Mouse (Mus musculus): ENCODE results near the gene Sh2d6. TPM values are rescaled to one million over a fixed set of nuclear protein-coding genes. Genes with fewer than 3 reads are reported as not detected.

Sh2d6 gene
- polyA plus RNA-seq (2017; shearing (Covaris generic)), result not detected

DNA sequence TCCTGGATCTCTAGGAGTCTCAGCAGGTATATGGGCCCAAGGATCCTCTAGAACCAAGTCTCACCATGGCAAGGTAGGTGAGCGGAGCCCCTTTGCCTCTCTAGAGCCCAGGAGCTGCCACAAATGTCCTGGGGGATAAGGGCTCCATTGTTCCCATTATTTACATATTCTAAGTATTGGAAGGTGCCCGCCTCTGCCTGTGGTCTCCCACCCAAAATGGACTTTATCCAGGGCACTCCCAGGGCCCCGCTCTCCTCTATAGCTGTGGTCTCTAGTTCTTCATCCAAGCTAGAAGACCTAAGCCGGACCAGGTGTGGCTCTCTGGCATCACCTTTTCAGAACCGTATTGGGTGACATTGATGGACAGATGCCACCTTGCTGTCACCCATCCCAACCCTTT lies at the start of gene Sh2d6:
Gene Sh2d6 (minus strand): TSS at position 101 of the 400 bp plus-strand sequence.

DNA sequence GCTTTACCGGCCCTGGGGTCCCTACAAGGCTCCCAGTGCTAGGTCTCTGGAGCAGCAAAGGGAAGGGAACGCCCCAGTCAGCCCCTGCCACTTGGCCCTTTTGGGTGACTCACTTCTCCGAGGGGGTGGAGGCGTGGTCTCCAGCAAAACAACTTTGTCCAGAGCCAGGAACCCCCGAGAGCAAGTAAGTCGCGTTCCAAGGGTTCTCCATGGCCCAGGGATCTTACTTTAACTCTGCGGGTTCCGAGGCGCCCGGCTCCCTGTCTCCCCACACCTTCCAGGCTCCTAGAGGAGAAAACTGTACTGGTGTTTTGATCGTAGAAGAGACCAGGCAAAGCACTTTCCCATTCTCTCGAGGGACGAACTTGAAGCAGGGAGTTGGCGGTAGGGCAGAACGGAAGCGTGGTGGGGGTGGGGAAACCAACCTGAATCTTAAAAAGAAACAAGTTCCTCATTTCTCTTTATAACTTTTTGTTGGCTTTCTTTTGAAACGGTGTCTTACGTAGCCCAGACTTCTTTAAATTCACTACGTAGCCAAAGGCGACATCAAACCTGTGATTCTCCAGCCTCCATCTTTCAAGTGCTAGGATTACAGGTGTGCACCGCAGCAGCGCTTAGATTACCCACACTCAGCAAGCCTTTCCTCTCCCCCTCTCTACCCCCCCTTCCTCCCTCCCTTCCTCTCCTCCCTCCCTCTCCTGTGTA lies 22.9 kb upstream of the Sh2d6 start, which contains the start of gene Capg:
Gene Capg (plus strand): TSS at position 109 of the 705 bp plus-strand sequence.

Other genes with a start within 250 kb of the Sh2d6 start
- not detected for gene Sftpb, start 217.1 kb downstream of the Sh2d6 start, polyA plus RNA-seq (2017; shearing (Covaris generic))
- 32.2 TPM for gene Usp39, start 176.5 kb downstream of the Sh2d6 start, polyA plus RNA-seq (2017; shearing (Covaris generic))
- 28.9 TPM for gene 0610030E20Rik, start 174.4 kb downstream of the Sh2d6 start, polyA plus RNA-seq (2017; shearing (Covaris generic))
- gene Tmem150a, start 166.3 kb downstream of the Sh2d6 start, polyA plus RNA-seq (2017; shearing (Covaris generic)), result 1.1 TPM
- 110 TPM for gene Rnf181, start 154.8 kb downstream of the Sh2d6 start, polyA plus RNA-seq (2017; shearing (Covaris generic))
- gene Vamp5, start 141.2 kb downstream of the Sh2d6 start, polyA plus RNA-seq (2017; shearing (Covaris generic)), result 22.4 TPM
- gene Vamp8, start 131.0 kb downstream of the Sh2d6 start, polyA plus RNA-seq (2017; shearing (Covaris generic)), result 151 TPM
- gene Ggcx, start 107.4 kb downstream of the Sh2d6 start, polyA plus RNA-seq (2017; shearing (Covaris generic)), result 7.0 TPM
- 622 TPM for gene Mat2a, start 82.1 kb downstream of the Sh2d6 start, polyA plus RNA-seq (2017; shearing (Covaris generic))
- 37.8 TPM for gene Capg, start 22.7 kb upstream of the Sh2d6 start, polyA plus RNA-seq (2017; shearing (Covaris generic))
- 11.1 TPM for gene Elmod3, start 76.7 kb upstream of the Sh2d6 start, polyA plus RNA-seq (2017; shearing (Covaris generic))
- 6.1 TPM for gene Retsat, start 76.8 kb upstream of the Sh2d6 start, polyA plus RNA-seq (2017; shearing (Covaris generic))
- 292 TPM for gene Tgoln1, start 95.3 kb upstream of the Sh2d6 start, polyA plus RNA-seq (2017; shearing (Covaris generic))